Mouse (Mus musculus) NIH3T3 (cell line): Measurements from ENCODE around the gene Slc1a3.

Experiments used
- DNase-seq: peaks from one replicate; pipeline ENCODE4 v3.0.0-alpha.2; 2012; ENCODE audit warnings: low read depth

Slc1a3 gene

GRCm38 (mm10) chr15:8605538-8606188 is 104.9 kb downstream of the Slc1a3 start:
- no peak for DNase-seq

- DNase-seq, result no peak
Observed at GRCm38 (mm10) chr15:8602362-8602761, 108.2 kb downstream of the Slc1a3 start.

GRCm38 (mm10) chr15:8601312-8602146 is 109.0 kb downstream of the Slc1a3 start:
- no peak for DNase-seq

GRCm38 (mm10) chr15:8596375-8596900 is 114.1 kb downstream of the Slc1a3 start:
- DNase-seq, result no peak

GRCm38 (mm10) chr15:8595226-8595625 is 115.3 kb downstream of the Slc1a3 start:
- no peak for DNase-seq

- DNase-seq, result peak; percentile 92
Observed at GRCm38 (mm10) chr15:8589503-8590116, 121.0 kb downstream of the Slc1a3 start.

- no peak for DNase-seq
Observed at GRCm38 (mm10) chr15:8588065-8588464, 122.5 kb downstream of the Slc1a3 start.

GRCm38 (mm10) chr15:8586822-8587281 is 123.7 kb downstream of the Slc1a3 start:
- no peak for DNase-seq
